Mouse (Mus musculus) urinary bladder, postnatal 25 days (tissue): ENCODE measurements around the gene Ankrd63.
A peak's percentile ranks its signal among the peaks of the same experiment; 100 is the strongest.

Experiments used
- DNase-seq: peaks from one replicate; pipeline ENCODE4 v3.0.0; 2022; ENCODE audit warnings: low spot score

Ankrd63 gene

DNA sequence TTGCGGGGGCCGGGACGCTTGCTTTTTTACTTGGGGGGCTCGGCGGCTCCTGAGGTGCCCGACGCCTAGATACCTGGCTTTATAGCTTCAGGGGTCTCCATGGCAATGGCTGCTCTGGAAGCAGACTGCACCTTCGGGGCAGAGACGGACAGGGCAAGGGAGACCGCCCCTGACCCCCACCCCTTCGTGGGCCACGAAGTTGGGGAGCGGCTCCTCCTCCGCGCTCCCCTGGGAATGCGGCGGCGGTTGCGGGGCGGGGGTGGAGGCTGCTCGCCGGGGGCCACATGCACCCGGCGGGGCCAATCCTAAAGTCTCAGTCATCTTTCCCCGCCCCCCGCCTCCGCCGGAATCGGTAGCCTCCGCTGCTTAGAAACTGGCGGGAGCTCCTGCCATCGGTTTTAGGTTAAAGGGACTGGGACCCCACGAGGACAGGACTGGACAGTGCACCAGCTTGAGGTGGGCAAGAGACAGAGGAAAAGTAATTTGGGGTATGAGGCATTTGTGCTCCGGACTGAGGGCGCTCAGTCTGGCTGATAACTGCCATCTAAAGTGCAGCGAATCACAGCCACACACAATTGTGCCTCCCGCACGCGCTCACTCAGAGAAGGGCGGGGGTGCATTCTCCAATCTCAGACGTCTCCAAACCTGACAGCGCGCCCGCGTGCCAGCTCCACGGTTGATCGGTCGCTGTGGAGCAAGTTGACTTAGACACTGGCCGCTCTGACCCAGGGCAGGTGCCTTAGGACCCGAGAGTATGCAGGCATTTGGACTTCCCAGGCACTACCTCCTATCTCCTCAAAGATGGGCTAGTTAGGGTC is at the start of gene Ankrd63:
Ankrd63 (minus strand) TSS at position 51 of the 818 bp plus-strand sequence.
- no peak for DNase-seq

DNA sequence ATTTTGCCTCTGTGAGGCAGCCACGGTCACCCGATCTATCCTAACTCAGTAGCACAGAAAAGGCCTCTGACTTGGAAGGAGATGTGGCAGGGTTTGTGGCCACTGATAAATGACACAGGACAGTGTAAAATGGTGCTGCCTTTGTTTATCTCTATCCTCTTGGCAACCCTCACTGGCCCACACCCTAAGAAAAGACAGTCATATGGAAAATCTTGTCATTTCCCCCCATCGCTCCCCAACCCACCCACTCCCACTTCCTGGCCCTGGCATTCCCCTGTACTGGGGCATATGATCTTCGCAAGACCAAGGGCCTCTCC is 49.0 kb upstream of the Ankrd63 start:
- DNase-seq = no peak

GRCm38 (mm10) chr2:118751896-118752791 is 48.4 kb upstream of the Ankrd63 start:
- DNase-seq = no peak

GRCm38 (mm10) chr2:118750476-118750875 is 46.7 kb upstream of the Ankrd63 start:
- DNase-seq = no peak

DNA sequence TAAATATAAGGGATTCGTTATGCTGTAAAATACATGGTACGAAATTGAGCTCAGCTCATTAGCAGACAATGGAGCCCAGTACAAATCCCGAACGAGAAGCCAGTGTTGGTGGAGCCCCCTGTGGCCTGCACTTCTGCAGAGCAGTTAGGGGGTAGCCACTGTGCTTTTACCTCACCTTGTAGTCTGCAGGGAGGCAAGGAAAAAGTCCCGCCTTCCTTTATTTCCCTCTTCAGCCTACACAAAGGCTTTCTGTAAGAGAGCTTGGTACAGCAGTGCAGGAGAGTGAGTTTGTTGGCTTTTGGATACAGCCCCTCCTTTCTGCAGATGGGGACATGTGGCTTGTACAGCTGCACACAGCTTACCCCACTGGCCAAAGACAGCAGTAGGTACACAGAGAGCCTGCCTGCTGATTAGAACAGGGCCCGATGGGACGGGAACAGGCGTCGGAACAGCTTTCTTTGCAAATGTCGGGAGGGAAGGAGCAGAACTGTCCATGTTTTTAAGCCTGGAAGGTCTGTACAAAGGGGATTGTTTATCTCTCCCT is 45.6 kb upstream of the Ankrd63 start:
- no peak for DNase-seq

DNA sequence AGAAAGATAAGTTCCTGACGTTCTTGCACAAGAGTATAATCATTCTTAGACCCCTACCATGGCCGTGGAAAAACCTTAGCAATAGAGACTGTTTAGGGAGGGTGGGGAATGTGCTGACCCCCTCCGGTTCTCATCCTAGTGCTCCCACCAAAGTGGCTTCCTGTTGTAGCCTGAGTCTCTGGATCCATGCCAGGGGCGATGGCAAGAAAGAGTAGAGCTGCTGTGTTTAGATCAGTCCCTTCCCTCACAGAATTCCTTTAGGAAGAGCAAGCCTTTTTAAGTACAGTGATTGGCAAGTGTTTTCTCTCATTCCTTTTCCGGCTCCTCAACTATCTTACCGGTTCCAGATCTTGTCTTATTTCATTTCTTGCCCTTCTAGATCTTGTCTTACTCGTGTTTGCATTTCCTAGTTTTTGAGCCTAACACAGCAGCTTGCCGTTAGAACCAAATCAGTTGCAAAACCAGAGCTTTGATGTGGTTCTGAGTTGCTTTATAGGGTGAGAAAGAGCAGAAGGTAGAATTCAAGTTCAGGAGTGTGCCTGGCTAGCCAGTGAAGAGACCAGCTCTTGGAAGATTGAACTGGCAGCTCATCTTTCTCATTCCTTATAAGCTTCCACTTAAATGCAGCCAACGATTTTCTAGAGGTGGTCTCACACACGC is 43.7 kb upstream of the Ankrd63 start:
- peak; percentile 2 for DNase-seq

- DNase-seq = no peak
These were observed 42.4 kb upstream of the Ankrd63 start for GRCm38 (mm10) chr2:118745915-118746901.

- peak; percentile 84 for DNase-seq
These were observed 41.6 kb upstream of the Ankrd63 start, which contains the start of gene Inafm2 for GRCm38 (mm10) chr2:118745232-118745884. Inafm2 (plus strand) TSS chr2:118745758.

DNA sequence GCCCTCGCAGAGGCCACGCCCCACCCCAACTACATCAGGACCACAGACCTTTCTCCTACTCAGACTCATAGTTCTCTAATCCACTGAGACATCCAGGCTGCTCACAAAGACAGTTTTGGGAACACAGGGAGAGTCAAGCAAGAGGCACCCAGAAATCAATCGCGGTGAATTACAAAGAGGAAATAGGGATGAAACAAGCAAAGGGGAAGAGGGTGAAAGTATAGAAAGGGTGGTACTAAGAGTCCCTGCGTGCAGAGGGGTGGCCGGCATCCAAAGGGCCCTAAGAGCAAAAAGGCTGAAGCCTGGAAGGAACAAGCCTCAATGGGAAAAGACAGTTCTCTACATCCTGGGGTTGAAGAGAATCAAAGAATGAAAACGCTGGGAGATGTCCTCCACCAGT is 40.9 kb upstream of the Ankrd63 start:
- no peak for DNase-seq

DNA sequence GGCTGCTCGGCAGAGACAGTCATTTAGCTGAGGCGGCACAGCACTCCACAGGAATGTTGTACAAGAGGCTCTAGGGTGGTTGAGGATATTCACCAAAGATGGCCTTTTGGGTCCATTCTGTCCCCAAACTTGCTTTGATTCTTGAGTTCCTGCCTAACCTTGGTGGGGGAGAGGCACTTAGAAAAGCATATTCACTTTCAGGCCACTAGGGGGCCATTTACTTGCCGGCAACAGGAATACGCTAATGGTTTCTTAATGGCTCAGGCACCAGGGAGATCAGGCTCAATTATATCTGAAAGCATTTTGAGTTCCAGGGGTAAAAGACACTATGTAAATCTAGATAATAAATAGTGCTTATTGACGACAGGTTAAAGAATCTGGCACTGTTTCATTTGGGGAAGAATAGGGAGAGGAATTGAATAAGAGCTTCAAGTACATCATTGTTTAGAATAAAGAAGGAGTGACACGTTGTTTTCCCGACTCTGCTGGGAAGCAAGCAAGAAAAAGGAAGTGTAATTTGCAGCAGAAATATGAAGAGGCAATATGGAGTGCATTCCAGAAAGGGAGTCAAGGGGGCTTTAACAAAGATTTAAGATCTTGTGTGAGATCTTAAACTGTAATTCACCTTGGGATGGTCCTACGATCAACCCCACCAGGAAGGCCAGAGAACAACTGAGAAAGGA is 39.6 kb upstream of the Ankrd63 start:
- no peak for DNase-seq

DNA sequence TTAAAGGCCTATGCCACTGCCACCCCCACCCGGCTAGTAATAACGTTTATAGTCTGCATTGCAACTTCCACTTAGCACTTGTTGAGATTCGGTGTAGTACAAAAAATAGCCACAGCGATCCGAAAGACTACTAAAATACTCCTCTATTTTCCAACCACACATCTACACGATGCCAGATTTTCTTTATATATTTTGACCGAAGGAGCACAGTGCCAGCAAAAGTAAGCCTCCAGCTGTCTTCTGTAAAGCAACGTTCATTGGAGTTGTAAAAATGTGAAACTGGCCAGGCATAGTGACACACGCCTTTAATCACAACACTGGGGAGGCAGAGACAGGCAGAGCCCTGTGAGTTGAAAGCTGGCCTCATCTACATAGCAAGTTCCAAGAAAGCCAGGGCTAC is 37.4 kb upstream of the Ankrd63 start:
- DNase-seq = no peak

DNA sequence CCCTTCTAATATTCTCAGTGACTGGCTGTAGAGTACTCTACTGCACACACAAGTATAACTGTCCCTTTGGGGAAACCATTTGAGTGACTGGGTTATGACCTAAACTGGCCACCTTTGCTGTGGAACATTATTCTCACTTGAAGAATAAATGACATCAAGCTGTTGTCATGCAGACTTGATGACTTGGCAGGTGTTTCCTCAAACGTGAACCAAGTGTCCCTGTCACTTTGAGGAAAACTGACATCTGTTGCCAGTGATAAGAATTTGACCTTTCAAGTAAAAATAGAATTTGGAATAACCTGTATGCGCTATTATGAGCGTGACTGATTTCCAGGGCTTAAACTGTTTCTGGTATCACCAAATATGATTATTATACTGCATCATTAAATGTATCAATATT is 36.6 kb upstream of the Ankrd63 start:
- DNase-seq = no peak

- DNase-seq = no peak
These were observed 29.6 kb upstream of the Ankrd63 start for GRCm38 (mm10) chr2:118733341-118733740.

DNA sequence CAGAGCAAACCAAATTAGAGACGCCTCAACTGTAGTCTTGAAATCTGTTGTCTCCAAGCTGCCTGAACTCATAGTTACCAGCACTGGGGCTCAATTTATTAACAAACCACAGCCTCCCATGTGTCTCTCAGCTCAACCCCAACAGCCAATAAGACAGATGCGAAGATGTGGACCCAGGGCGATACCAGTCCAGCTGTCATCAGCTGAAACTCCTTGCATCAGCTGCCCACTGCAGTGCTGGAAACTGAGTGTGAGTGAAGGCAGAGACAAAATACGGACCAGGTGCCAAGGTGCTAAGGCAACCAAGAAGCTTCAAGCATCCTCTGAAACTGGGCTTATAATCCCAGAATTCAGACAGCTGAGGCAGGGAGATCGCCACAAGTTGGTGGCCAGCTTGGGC is 28.2 kb upstream of the Ankrd63 start:
- DNase-seq = no peak

- DNase-seq = peak; percentile 56
These were observed 26.8 kb upstream of the Ankrd63 start for GRCm38 (mm10) chr2:118730622-118730915.

- DNase-seq = no peak
These were observed 26.3 kb upstream of the Ankrd63 start for GRCm38 (mm10) chr2:118729816-118730621.

DNA sequence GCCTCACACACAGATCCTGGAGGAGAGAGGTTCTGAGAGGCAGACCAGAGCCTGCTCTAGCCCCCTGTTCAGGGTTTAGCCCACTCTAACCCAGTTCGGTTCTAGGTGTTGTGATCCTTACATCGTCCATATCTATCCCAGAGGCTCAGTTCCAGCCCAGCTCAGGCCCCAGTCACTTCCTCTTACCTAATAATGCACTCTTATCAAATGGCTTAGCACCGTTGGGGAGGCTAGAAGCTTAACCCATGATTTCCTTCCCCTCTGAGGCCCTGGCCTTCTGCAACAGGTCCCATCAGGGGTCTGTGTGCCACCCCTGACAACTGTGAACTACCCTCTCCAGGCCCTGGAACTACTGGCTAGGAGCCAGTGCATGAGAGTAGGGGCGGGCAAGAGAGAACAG is 25.4 kb upstream of the Ankrd63 start:
- DNase-seq = no peak

DNA sequence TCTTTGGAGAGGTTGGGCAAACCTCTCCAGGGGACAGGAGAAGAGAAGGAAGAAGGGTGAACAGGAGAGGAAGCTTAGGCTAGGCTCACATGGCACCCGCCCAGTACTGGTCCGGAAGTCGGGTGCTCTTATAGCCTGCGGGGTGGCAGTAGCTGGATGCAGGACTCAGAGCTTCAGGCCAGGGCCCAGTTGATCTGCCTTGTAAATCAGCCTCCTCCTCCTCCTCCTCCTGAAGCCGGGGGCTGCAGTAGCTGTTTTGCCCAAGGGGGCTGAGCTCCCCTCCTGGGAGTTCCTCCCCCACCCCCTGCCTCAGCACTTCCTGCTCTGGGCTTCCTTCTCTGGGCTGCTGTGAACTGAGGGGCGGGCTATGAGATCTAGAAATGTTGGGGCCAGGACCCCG is 24.6 kb upstream of the Ankrd63 start, which contains the start of gene Plcb2:
Plcb2 (minus strand) TSS at position 102 of the 400 bp plus-strand sequence.
- DNase-seq = no peak

DNA sequence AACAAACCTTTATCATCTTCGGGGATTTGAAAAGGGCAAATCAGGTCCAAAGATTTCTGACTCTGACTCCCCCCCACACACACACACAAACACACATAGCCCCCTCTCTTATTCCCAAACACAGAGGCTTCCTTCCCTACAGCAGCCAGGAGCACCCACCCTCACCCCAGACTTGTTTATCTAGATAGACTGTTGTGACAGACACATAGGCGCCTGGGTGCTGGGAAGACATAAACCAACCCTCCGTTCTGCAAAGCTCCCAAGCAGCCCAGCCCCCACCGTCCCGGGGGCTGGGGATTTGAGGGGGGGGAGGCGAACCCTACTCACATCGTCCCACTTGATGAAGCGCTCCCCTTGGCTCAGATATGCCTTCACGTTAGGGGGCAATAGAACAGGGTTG is 24.1 kb upstream of the Ankrd63 start:
- no peak for DNase-seq
